Mouse (Mus musculus) heart, adult 2 months (tissue): ENCODE results near the gene Adh4. TPM values are rescaled to one million over a fixed set of nuclear protein-coding genes. Genes with fewer than 3 reads are reported as not detected.

Experiments
- DNase-seq, 2 experiments: peaks; one replicate each; pipeline ENCODE4 v3.0.0; 2021
- H3K27ac ChIP-seq: fragments of 200-600 bp; 2 replicates; pipeline ENCODE4 v1.8.1; 2022
- H3K27me3 ChIP-seq: fragments of 200-500 bp; 2 replicates; pipeline ENCODE4 v1.6.1; 2012; ENCODE audit warnings: mild to moderate bottlenecking, low read length, inconsistent platforms, mixed read lengths; ENCODE audit not compliant: control insufficient read depth, insufficient read depth
- H3K36me3 ChIP-seq: fragments of 200-500 bp; 2 replicates; pipeline ENCODE4 v1.6.1; 2012; ENCODE audit warnings: low read length, inconsistent platforms; ENCODE audit not compliant: control insufficient read depth, insufficient read depth
- H3K4me1 ChIP-seq: fragments of 200-500 bp; 2 replicates; pipeline ENCODE4 v1.6.1; 2011; ENCODE audit warnings: low read length; ENCODE audit not compliant: control insufficient read depth, insufficient read depth
- H3K4me3 ChIP-seq: fragments of 200-600 bp; 2 replicates; pipeline ENCODE4 v1.8.1; 2022
- H3K79me2 ChIP-seq: fragments of 200-500 bp; replicated peaks from 2 replicates; pipeline ENCODE4 v1.6.1; 2012; ENCODE audit warnings: mild to moderate bottlenecking, inconsistent platforms, low read length, moderate library complexity, mixed read lengths; ENCODE audit not compliant: control insufficient read depth, insufficient read depth
- H3K9ac ChIP-seq: fragments of 200-500 bp; 2 replicates; pipeline ENCODE4 v1.6.1; 2012; ENCODE audit warnings: low read depth, mild to moderate bottlenecking, control low read depth, inconsistent platforms, low read length, mixed read lengths
- CTCF ChIP-seq: fragments of 200-600 bp; IDR thresholded peaks from 2 replicates; pipeline ENCODE4 v1.8.1; 2022; ENCODE audit warnings: antibody characterized with exemption, mild to moderate bottlenecking, moderate library complexity
- EP300 ChIP-seq: fragments of 200-500 bp; IDR thresholded peaks from 2 replicates; pipeline ENCODE4 v1.6.1; 2011; ENCODE audit warnings: low read depth, low read length, control low read depth; ENCODE audit not compliant: insufficient read depth
- POLR2A ChIP-seq: fragments of 200-500 bp; IDR thresholded peaks from 2 replicates; pipeline ENCODE4 v1.6.1; 2011; ENCODE audit warnings: mild to moderate bottlenecking, low read depth, low read length, control low read depth; ENCODE audit not compliant: insufficient read depth
- WGBS: fragments of 180-500 bp; shearing (Covaris S2); methylation state at CpG from one replicate; pipeline ENCODE4 v1.1.7; 2018; 5-methylcytosine and 5-hydroxymethylcytosine counted together
- intact Hi-C: fragments of 180-260 bp; cut with DNase I; formaldehyde crosslinking; loops from one replicate; pipeline ENCODE4 v1.15.1; 2025
- polyA plus RNA-seq: library from polyadenylated mRNA; depleted of rRNA; stranded (reverse); fragments of >200 nt; gene quantifications from 2 replicates; pipeline ENCODE4 v1.2.3, GENCODE M21; 2012
- total RNA-seq, 2 experiments: library from RNA; stranded (reverse); gene quantifications; 2 replicates each; pipeline ENCODE4 v1.2.3; 2021

Adh4 gene
- total and polyA plus RNA-seq, 3 experiments: not detected

- Histone ChIP-seq H3K79me2 (no peaks in the 10 kb centered on the region), H3K36me3 (no peaks in the 10 kb centered on the region), H3K4me3 (no peak overlapping the region), H3K4me1 (no peaks in the 10 kb centered on the region), H3K27me3 (no peaks in the 10 kb centered on the region), H3K9ac (no peak overlapping the region), H3K27ac (no peak overlapping the region)
- WGBS: 40% methylated on average over 6 of the region's 6 CpGs
- DNase-seq: no peak
- TF ChIP-seq POLR2A: no peak
- TF ChIP-seq CTCF: no peak
- no peak for TF ChIP-seq EP300
- intact Hi-C loops: loop anchor here (5.0 kb wide), 1 partner anchor 193 kb away; no protein-coding TSS in a partner anchor
Measured at GRCm38 (mm10) chr3:138430360-138430976, 15.2 kb downstream of the Adh4 start.

DNA sequence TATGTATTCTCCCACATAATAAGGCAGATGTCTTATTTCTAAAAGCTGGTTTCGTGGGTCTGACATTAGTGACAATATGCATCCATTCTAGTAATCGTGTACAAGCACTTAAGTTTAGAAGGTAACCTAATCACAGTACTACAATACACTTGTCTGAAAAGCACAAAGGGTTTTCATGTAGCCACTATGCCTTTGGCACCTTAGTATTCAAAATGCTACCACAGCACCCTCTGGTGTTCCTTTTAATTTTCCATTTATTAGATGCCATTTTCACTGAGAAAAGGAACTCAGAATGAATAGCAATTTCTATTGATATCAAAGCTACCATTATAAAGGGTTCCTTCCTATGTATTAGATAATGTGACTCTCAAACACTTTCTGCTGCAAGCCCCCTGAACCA is 16.6 kb downstream of the Adh4 start:
- intact Hi-C loops: loop anchor here (1.0 to 5.0 kb wide), 3 partner anchors 195 to 234 kb away; no protein-coding TSS in a partner anchor
- TF ChIP-seq CTCF (peak; percentile 76), POLR2A (no peak), EP300 (no peak)
- Histone ChIP-seq H3K79me2 (no peaks in the 10 kb centered on the region), H3K27ac (no peak overlapping the region), H3K27me3 (no peaks in the 10 kb centered on the region), H3K36me3 (no peaks in the 10 kb centered on the region), H3K4me1 (no peaks in the 10 kb centered on the region), H3K4me3 (no peak overlapping the region), H3K9ac (no peak overlapping the region)
- no peak for DNase-seq
- WGBS: 57% methylated on average over 2 of the region's 2 CpGs

GRCm38 (mm10) chr3:138438716-138439115 is 23.4 kb downstream of the Adh4 start:
- Histone ChIP-seq H3K36me3 (no peaks in the 10 kb centered on the region), H3K27ac (no peak overlapping the region), H3K4me1 (no peaks in the 10 kb centered on the region), H3K27me3 (no peaks in the 10 kb centered on the region), H3K4me3 (no peak overlapping the region), H3K9ac (no peak overlapping the region), H3K79me2 (no peaks in the 10 kb centered on the region)
- no peak for DNase-seq
- 72% methylated on average over 3 of the region's 3 CpGs for WGBS
- no peak for TF ChIP-seq CTCF
- no peak for TF ChIP-seq POLR2A
- TF ChIP-seq EP300: no peak
- intact Hi-C loops: no loop called here

- 3% methylated on average over 9 of the region's 9 CpGs for WGBS
- H3K27ac ChIP-seq: peak overlapping the region; percentile 32; the same call in 1 of the 2 replicates
- TF ChIP-seq CTCF (no peak), EP300 (no peak), POLR2A (no peak)
- H3K79me2 ChIP-seq: no peaks in the 10 kb centered on the region
- H3K27me3 ChIP-seq: no peaks in the 10 kb centered on the region
- intact Hi-C loops: loop anchor here (2.0 to 10.0 kb wide), 3 partner anchors 47 to 577 kb away; partner anchors contain the start of genes Dnajb14, Eif4e, H2afz and Metap1
- H3K36me3 ChIP-seq: no peaks in the 10 kb centered on the region
- peak overlapping the region; percentile 32 for H3K9ac ChIP-seq
- DNase-seq: no peak
- peaks cover 2% of the 10 kb centered on the region; the same call in 1 of the 2 replicates for H3K4me1 ChIP-seq
- peak overlapping the region; percentile 83 for H3K4me3 ChIP-seq
Measured at GRCm38 (mm10) chr3:138442203-138442602, 26.9 kb downstream of the Adh4 start.

- H3K27me3 ChIP-seq: no peaks in the 10 kb centered on the region
- peak within 1 kb of the TSS; percentile 83 for H3K4me3 ChIP-seq
- H3K4me1 ChIP-seq: peaks cover 2% of the 10 kb centered on the region; the same call in 1 of the 2 replicates
- peak within 1 kb of the TSS; percentile 75 for H3K27ac ChIP-seq
- peak within 1 kb of the TSS; percentile 97 for H3K9ac ChIP-seq
- intact Hi-C loops: loop anchor here (2.0 to 10.0 kb wide), 3 partner anchors 46 to 578 kb away; partner anchors contain the start of genes Dnajb14, Eif4e, H2afz and Metap1
- peak; percentile 84 for TF ChIP-seq POLR2A
- peak; percentile 19; the same call in 1 of the 2 replicates for TF ChIP-seq CTCF
- 0 out of 2 replicates have a peak, but pooled peaks have one; percentile 40 for TF ChIP-seq EP300
- no peaks in the 10 kb centered on the region for H3K79me2 ChIP-seq
- peak; percentile 92 to 95 for DNase-seq
- H3K36me3 ChIP-seq: no peaks in the 10 kb centered on the region; the same call in none of the 2 replicates
- WGBS: under 1% methylated on average over 86 of the region's 86 CpGs
Measured at GRCm38 (mm10) chr3:138442612-138443464, 27.6 kb downstream of the Adh4 start, which contains the start of gene Adh5. Gene Adh5, plus strand, starts transcription at chr3:138443093.
